Mouse (Mus musculus) ES-Bruce4 (cell line): ENCODE data around the gene Mrps16.
A peak's percentile ranks its signal among the peaks of the same experiment; 100 is the strongest.

Experiments
- CTCF ChIP-seq: IDR thresholded peaks from one replicate; pipeline ENCODE4 v1.8.1; 2011; ENCODE audit warnings: low read depth, low read length
- POLR2A ChIP-seq: IDR thresholded peaks from one replicate; pipeline ENCODE4 v1.8.1; 2011; ENCODE audit warnings: low read length; ENCODE audit not compliant: insufficient read depth

- TF ChIP-seq CTCF: peak; percentile 0
- TF ChIP-seq POLR2A: no peak
These were observed 35.2 kb upstream of the Mrps16 start for GRCm38 (mm10) chr14:20428593-20428992.
